Mouse (Mus musculus) lung, adult 18-20 months (tissue): Measurements from ENCODE around the gene Mfap1b.

Experiments used
- DNase-seq, 2 experiments: peaks; one replicate each; pipeline ENCODE4 v3.0.0; 2022; ENCODE audit warnings: mixed read lengths in 2 of 2

The Mfap1b gene

GRCm38 (mm10) chr2:121423166-121423565, 50.7 kb downstream of the Mfap1b start:
- no peak for DNase-seq

GRCm38 (mm10) chr2:121418476-121418875, 55.4 kb downstream of the Mfap1b start:
- no peak for DNase-seq

GRCm38 (mm10) chr2:121416356-121416755, 57.5 kb downstream of the Mfap1b start:
- DNase-seq = no peak

- no peak for DNase-seq
Measured at GRCm38 (mm10) chr2:121415591-121415990, 58.3 kb downstream of the Mfap1b start.

- DNase-seq = no peak
Measured at GRCm38 (mm10) chr2:121415103-121415502, 58.8 kb downstream of the Mfap1b start.

- peak; percentile 48 to 53 for DNase-seq
Measured at GRCm38 (mm10) chr2:121414139-121414685, 59.7 kb downstream of the Mfap1b start.

- DNase-seq = peak; percentile 96 to 97
Measured at GRCm38 (mm10) chr2:121413387-121414042, 60.4 kb downstream of the Mfap1b start, which contains the start of the genes Pdia3 and Catsper2. Pdia3 (plus strand) TSS chr2:121413775. Catsper2 (minus strand) TSS chr2:121413792.

GRCm38 (mm10) chr2:121412843-121413386, 61.0 kb downstream of the Mfap1b start:
- no peak for DNase-seq
